Mouse (Mus musculus) liver, embryonic 13.5 days (tissue): ENCODE measurements around the gene Abhd14a. TPM values are rescaled to one million over a fixed set of nuclear protein-coding genes. Genes with fewer than 3 reads are reported as not detected.

Source experiments
- ATAC-seq: fragments of 200-750 bp; cut with Nextera tagmentation; 2 replicates; pipeline ENCODE4 v1.8.0; 2017; ENCODE audit warnings: low read depth, mild to moderate bottlenecking, moderate number of reproducible peaks, moderate library complexity
- DNase-seq: peaks from one replicate; pipeline ENCODE4 v3.0.0; 2022
- H3K27ac ChIP-seq: fragments of 300-500 bp; sonication (generic); 2 replicates; pipeline ENCODE4 v1.5.1; 2015; ENCODE audit warnings: moderate library complexity, mild to moderate bottlenecking, inconsistent platforms
- H3K27me3 ChIP-seq: fragments of 300-500 bp; sonication (generic); 2 replicates; pipeline ENCODE4 v1.6.1; 2015; ENCODE audit warnings: mild to moderate bottlenecking, inconsistent platforms
- H3K36me3 ChIP-seq: fragments of 300-500 bp; sonication (generic); 2 replicates; pipeline ENCODE4 v1.6.1; 2015; ENCODE audit warnings: mild to moderate bottlenecking, inconsistent platforms
- H3K4me1 ChIP-seq: fragments of 300-500 bp; sonication (generic); replicated peaks from 2 replicates; pipeline ENCODE4 v1.6.1; 2015; ENCODE audit warnings: inconsistent platforms
- H3K4me2 ChIP-seq: fragments of 300-500 bp; sonication (generic); 2 replicates; pipeline ENCODE4 v1.6.1; 2015; ENCODE audit warnings: inconsistent platforms, mild to moderate bottlenecking, moderate library complexity
- H3K4me3 ChIP-seq: fragments of 300-500 bp; sonication (generic); replicated peaks from 2 replicates; pipeline ENCODE4 v1.5.1; 2015; ENCODE audit warnings: mild to moderate bottlenecking, inconsistent platforms
- H3K9ac ChIP-seq: fragments of 300-500 bp; sonication (generic); 2 replicates; pipeline ENCODE4 v1.6.1; 2015; ENCODE audit warnings: mild to moderate bottlenecking, inconsistent platforms
- H3K9me3 ChIP-seq: fragments of 300-500 bp; sonication (generic); replicated peaks from 2 replicates; pipeline ENCODE4 v1.6.1; 2016; ENCODE audit warnings: inconsistent platforms
- WGBS: fragments of 180-500 bp; shearing (Covaris S2); methylation state at CpG from one replicate; pipeline ENCODE4 v1.1.7; 2015; ENCODE audit not compliant: insufficient replicate concordance; 5-methylcytosine and 5-hydroxymethylcytosine counted together
- polyA plus RNA-seq: library from polyadenylated mRNA; unstranded; fragments of >200 nt; fragmentation: Nextera tagmentation; extraction: Ambion mirVana; gene quantifications from 2 replicates; pipeline ENCODE4 v1.2.1, GENCODE M21; 2015

The Abhd14a gene
- polyA plus RNA-seq, 1 experiment from 2014 or later, result 26.3 TPM

DNA sequence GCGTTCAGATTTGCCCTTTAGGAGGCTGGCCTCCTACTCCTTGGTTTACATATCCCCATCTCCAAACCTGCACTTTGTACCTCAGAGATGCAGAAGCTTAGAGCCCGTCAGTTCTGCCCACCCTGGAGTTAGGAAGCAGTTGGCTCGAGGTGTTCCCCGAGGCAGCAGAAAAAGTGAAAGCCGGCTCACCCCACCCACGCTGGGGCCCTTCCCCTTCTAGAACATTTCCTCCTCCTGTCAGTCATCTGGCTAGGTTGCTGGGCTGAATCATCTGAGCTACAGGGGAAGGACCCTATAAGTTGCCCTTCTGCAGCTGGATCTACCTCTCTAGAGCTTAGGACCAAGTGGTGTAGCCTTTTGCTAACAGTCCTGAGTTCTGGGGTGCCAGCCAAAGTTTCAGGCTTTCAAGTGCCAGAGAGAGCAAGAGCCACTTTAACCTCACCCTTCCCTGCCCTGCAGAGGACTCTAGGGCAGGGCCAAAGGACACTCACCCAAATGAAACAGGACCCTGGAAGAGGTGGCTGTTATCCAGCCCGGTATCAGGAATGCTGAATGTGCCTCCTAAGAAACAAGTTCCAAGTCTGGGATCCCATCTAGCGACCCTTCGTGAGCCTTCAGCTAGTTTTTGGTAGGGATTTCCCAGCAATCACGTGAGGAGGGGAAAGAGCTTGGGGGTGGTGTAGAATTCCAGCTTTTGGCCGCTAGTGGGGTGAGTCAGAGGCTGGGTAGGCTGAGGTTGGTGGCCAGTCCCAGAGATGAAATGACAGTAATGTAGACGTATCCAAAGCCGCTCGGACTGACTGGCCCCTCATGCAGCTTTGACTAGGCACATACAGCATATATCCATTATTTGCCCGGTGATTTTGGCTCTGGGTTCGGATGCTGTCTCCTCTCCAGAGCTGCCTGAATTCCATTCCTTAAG is 28.8 kb upstream of the Abhd14a start:
- Histone ChIP-seq H3K27me3 (no peaks in the 10 kb centered on the region), H3K9ac (peak overlapping the region; percentile 15; the same call in 1 of the 2 replicates), H3K4me1 (peaks cover 51% of the 10 kb centered on the region), H3K36me3 (peaks cover 19% of the 10 kb centered on the region), H3K4me2 (peak overlapping the region; percentile 98), H3K4me3 (peak overlapping the region; percentile 9; the same call in 1 of the 2 replicates), H3K9me3 (no peaks in the 10 kb centered on the region), H3K27ac (0 out of 2 replicates have a peak overlapping the region, but pooled peaks have one; percentile 35)
- DNase-seq (peak; percentile 20), ATAC-seq (0 out of 2 replicates have a peak, but pooled peaks have one; percentile 1)
- 17% methylated on average over 16 of the region's 16 CpGs for WGBS

DNA sequence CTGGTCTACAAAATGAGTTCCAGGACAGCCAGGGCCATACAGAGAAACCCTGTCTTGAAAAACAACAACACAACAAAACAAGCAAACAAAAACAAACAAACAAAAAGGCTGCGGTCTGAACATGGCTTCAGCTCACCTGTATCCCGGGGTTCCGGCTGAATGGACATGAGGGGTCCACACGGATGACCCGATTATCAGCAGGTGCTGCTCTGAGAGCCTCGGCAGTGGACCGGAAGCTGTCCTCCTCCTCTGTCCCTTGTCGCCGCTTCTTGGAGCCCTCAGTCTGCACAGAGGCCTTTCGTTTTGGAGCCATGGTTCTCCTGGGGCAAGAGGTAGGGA is 28.2 kb upstream of the Abhd14a start, which contains the start of gene Rrp9:
Gene Rrp9, plus strand, starts transcription at position 301 of the 339 bp plus-strand sequence.
- WGBS, result 73% methylated on average over 10 of the region's 10 CpGs
- Histone ChIP-seq H3K4me1 (peaks cover 51% of the 10 kb centered on the region), H3K9me3 (no peaks in the 10 kb centered on the region), H3K4me2 (peak within 1 kb of the TSS; percentile 98), H3K9ac (peak within 1 kb of the TSS; percentile 15; the same call in 1 of the 2 replicates), H3K27ac (0 out of 2 replicates have a peak within 1 kb of the TSS, but pooled peaks have one; percentile 35), H3K27me3 (no peaks in the 10 kb centered on the region), H3K4me3 (peak within 1 kb of the TSS; percentile 9; the same call in 1 of the 2 replicates), H3K36me3 (peaks cover 13% of the 10 kb centered on the region)
- DNase-seq, result no peak
- ATAC-seq, result no peak

DNA sequence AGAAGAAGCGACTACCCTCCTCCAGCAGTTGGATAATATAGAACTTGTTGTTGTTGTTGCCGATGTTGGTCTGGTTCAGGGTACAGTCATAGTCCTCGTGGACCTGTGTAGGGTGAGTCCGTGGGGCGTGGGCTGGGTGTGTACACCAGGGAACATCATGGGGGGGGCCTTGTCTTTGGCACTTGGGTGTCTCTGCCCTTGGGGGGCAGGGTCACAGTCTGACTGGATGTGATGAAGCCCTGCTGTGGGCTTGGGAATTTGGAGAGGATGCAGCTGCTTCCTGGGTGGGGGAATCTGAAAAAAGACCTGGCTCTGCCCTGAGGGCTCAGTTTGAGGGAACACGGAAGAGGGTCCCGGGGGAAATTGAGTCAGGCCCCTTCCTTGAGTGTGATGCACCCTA is 27.6 kb upstream of the Abhd14a start:
- peaks cover 51% of the 10 kb centered on the region for H3K4me1 ChIP-seq
- H3K4me3 ChIP-seq, result no peak overlapping the region
- H3K27ac ChIP-seq, result no peak overlapping the region
- no peak overlapping the region for H3K4me2 ChIP-seq
- H3K27me3 ChIP-seq, result no peaks in the 10 kb centered on the region
- H3K9me3 ChIP-seq, result no peaks in the 10 kb centered on the region
- DNase-seq, result peak; percentile 14
- no peak for ATAC-seq
- WGBS, result 67% methylated on average over 7 of the region's 7 CpGs
- peaks cover 7% of the 10 kb centered on the region for H3K36me3 ChIP-seq
- 0 out of 2 replicates have a peak overlapping the region, but pooled peaks have one; percentile 10 for H3K9ac ChIP-seq

DNA sequence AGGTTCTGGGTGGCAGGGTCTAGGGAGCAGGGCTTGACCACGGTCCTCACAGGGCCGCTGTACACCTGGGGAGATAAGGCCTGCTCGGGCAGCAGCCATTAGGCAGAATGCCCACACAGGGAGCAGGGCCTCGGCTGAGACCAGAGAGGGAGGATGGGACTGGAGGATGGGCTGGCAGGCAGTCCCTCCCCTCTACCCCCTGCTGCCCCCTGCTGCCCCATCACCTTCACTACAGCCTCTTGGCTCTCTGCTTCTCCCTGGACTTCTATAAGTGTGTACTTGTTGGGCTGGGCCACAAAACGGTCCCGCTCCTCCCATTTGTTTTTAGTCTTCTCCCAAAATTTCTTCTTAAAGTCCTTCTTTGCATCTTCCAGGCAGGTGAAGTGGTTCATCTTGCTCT is 27.0 kb upstream of the Abhd14a start:
- DNase-seq, result peak; percentile 61
- no peaks in the 10 kb centered on the region for H3K9me3 ChIP-seq
- ATAC-seq, result no peak
- H3K27me3 ChIP-seq, result no peaks in the 10 kb centered on the region
- peaks cover under 1% of the 10 kb centered on the region; the same call in 1 of the 2 replicates for H3K36me3 ChIP-seq
- no peak overlapping the region for H3K4me3 ChIP-seq
- H3K4me1 ChIP-seq, result peaks cover 56% of the 10 kb centered on the region
- H3K4me2 ChIP-seq, result no peak overlapping the region
- H3K27ac ChIP-seq, result no peak overlapping the region
- 0 out of 2 replicates have a peak overlapping the region, but pooled peaks have one; percentile 10 for H3K9ac ChIP-seq
- 4% methylated on average over 6 of the region's 6 CpGs for WGBS

DNA sequence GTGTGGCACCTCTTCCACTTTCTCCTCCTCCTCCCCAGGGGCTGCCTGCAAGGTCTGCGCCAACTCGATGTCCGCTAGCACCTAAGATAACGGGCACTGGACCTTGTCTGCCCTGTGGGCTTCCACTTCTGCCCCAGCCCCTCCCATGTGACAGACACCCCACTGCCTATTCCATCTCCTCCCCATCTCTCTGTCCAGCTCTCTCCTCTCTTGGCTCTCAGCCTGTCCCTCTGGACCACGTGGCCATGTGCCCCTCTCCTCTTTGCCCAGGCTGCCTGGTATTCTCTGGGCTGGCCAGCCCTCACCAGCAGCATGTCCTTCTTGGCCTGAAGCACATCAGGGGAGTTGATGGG is 26.3 kb upstream of the Abhd14a start:
- no peak overlapping the region for H3K4me3 ChIP-seq
- H3K9me3 ChIP-seq, result no peaks in the 10 kb centered on the region
- H3K4me1 ChIP-seq, result peaks cover 49% of the 10 kb centered on the region
- peak; percentile 1 for DNase-seq
- H3K27ac ChIP-seq, result no peak overlapping the region
- WGBS, result 78% methylated on average over 5 of the region's 5 CpGs
- H3K27me3 ChIP-seq, result no peaks in the 10 kb centered on the region
- no peak overlapping the region for H3K9ac ChIP-seq
- no peak overlapping the region for H3K4me2 ChIP-seq
- no peak for ATAC-seq
- H3K36me3 ChIP-seq, result no peaks in the 10 kb centered on the region

DNA sequence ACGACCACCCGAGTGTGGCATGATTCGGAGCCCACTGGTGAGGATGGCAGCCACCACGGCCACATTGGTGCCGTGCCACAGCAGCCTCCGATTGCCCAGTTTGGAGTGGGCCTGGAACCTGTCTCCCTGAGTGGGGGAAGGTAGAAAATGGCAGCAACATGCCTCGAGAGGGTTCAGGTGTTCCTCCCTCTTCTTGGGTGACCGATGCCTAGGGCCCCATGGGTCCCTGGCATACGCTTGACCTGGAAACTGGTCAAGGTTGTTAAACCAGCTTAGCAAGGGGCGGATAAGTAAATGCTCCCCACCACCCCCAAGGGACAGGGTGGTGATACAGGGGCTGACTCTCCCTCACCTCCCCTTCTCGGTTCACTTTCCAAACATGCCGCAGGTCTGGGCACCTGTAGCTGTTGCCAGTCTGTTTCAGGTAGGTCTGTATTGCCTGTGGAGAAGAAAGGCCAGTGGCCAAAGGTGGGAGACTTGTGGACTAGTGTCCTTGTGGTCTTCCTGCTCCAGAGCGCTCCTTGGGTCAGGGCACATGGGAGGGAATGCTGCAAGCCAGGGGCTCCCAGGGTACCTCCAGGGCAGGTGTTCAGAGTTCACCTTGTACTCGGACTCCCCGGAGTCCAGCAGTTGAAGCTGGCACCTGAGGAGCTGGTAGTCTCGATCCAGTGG is 25.7 kb upstream of the Abhd14a start:
- Histone ChIP-seq H3K36me3 (no peaks in the 10 kb centered on the region), H3K4me3 (no peak overlapping the region), H3K9me3 (no peaks in the 10 kb centered on the region), H3K4me1 (peaks cover 44% of the 10 kb centered on the region), H3K4me2 (no peak overlapping the region), H3K9ac (no peak overlapping the region), H3K27me3 (no peaks in the 10 kb centered on the region), H3K27ac (no peak overlapping the region)
- WGBS, result 79% methylated on average over 16 of the region's 16 CpGs
- DNase-seq, result peak; percentile 0
- ATAC-seq, result no peak

DNA sequence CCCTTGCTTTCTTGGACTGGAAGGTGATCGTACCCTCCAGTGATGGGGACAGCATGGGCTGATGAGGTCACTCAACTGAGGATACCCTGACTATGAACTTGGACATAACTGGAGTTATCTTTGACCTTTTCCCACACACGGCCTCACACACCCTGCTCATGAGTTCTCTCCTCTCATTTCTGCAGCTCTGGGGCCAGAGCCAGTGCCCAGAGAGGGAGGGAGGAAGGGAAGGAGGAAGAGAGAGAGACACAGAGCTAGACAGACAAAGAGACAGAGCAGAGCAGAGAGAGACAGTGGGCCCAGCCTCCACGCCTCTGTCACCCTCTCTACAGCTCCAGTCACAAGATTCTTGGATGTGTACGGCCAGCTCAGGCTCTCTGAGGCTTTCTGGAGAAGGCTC is 24.8 kb upstream of the Abhd14a start:
- Histone ChIP-seq H3K9me3 (no peaks in the 10 kb centered on the region), H3K4me2 (no peak overlapping the region), H3K27ac (no peak overlapping the region), H3K27me3 (no peaks in the 10 kb centered on the region), H3K36me3 (no peaks in the 10 kb centered on the region), H3K9ac (no peak overlapping the region), H3K4me3 (no peak overlapping the region), H3K4me1 (peaks cover 35% of the 10 kb centered on the region)
- WGBS, result 57% methylated on average over 4 of the region's 4 CpGs
- ATAC-seq (no peak), DNase-seq (no peak)

DNA sequence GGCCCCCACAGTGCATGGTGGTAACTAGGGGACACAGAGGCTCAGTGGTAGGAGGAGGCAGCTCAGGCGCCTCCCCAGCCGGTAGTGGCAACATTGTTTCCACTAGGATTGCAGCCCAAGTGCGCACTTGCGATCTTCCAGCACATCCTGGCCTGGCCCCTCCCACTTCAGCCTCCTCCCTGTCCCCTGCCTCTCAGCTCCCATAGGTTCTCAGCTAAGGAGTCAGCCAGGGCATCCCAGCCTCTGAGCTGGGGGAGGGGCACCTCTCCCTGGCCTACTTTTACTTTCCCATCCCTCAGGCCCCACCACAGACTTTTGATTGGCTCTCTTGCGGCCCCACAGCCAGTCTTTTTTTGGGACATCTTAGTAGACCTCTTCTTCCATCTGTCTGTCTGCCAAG is 24.4 kb upstream of the Abhd14a start:
- Histone ChIP-seq H3K27me3 (peaks cover 3% of the 10 kb centered on the region; the same call in 1 of the 2 replicates), H3K4me2 (0 out of 2 replicates have a peak overlapping the region, but pooled peaks have one; percentile 13), H3K9ac (no peak overlapping the region), H3K36me3 (no peaks in the 10 kb centered on the region), H3K9me3 (no peaks in the 10 kb centered on the region), H3K4me3 (no peak overlapping the region), H3K4me1 (peaks cover 33% of the 10 kb centered on the region), H3K27ac (no peak overlapping the region)
- WGBS, result 42% methylated on average over 5 of the region's 5 CpGs
- ATAC-seq (no peak), DNase-seq (peak; percentile 1)

DNA sequence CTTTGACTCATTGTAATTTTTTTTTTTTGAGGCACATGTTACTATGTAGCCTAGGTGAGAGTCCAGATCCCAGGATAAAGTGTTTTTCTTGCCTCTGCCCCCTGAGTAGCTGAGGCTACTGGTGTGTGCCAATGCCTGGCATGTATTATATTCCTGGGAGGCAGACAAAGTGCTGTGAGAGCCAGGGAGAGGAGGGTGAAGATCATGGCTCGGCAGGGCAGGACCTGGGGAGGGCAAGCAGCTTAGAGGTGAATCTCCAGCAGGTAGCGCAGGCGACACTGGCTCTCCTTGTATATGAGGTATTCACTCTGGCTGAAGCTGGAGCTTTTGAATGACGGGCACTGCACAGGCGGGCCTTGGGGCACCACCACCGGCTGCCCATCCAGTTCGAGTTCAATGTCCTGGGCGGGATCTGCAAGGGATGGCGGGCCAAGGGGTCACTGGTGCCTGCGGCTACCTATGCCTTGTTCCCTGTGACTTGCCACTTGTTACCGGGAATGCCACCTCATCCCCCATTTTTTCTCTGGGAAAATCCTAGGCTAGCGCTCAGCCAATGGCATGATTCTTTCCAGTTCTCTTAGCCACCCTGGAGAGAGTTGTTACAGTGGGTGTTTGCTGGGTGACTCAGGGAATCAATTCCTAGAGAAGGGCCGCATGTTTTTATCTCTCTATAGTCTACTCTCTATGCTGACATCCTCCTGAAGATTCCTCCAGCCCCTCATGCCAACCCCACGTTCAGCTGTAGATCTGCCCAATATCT is 23.7 kb upstream of the Abhd14a start:
- no peak overlapping the region for H3K27ac ChIP-seq
- 0 out of 2 replicates have a peak overlapping the region, but pooled peaks have one; percentile 13 for H3K4me2 ChIP-seq
- H3K9ac ChIP-seq, result no peak overlapping the region
- 68% methylated on average over 14 of the region's 14 CpGs for WGBS
- H3K9me3 ChIP-seq, result no peaks in the 10 kb centered on the region
- no peaks in the 10 kb centered on the region for H3K36me3 ChIP-seq
- ATAC-seq (no peak), DNase-seq (no peak)
- H3K4me1 ChIP-seq, result peaks cover 27% of the 10 kb centered on the region
- H3K4me3 ChIP-seq, result no peak overlapping the region
- H3K27me3 ChIP-seq, result peaks cover 8% of the 10 kb centered on the region

DNA sequence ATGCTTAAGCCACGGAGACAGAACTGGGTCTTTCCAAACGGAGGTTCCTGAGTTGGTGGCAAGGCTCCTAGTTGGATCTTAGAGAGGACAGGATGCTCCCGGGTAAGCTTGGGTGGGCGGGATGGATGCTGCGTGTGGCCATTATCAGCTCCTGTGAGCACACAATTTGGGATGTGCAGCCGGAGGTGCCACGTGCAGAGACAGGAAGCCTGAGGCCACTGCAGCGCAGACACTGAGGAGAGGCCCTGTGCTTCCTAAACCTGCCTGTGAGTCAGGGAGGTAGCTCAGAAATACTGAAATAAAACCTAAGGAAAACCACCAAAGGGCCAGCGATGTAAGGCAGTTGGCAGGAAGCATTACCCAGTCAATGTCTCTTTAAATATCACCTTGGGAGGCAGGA is 22.3 kb upstream of the Abhd14a start:
- Histone ChIP-seq H3K4me2 (no peak overlapping the region), H3K9ac (no peak overlapping the region), H3K36me3 (no peaks in the 10 kb centered on the region), H3K27me3 (peaks cover 22% of the 10 kb centered on the region), H3K4me1 (peaks cover 24% of the 10 kb centered on the region), H3K4me3 (no peak overlapping the region), H3K27ac (no peak overlapping the region), H3K9me3 (no peaks in the 10 kb centered on the region)
- DNase-seq (no peak), ATAC-seq (no peak)
- WGBS, result 38% methylated on average over 9 of the region's 9 CpGs

DNA sequence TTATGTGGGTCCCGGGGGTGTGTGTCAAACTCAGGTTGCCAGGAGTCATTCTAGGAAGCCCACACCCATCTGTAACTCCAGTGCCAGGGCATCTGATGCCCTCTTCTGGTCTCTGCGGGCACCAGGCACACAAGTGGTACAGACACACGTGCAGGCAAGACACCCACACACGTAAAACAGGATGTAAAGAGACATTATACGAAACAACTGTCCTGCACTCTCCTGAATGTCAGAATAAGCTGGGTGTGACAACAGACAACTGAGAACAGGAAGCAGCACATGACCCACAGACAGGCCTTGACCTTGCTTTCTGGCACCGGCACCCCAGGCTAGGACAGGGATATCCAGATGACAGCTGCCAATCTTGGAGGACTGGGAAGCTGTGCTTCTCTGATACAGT is 21.8 kb upstream of the Abhd14a start:
- 43% methylated on average over 6 of the region's 6 CpGs for WGBS
- DNase-seq (no peak), ATAC-seq (no peak)
- no peak overlapping the region for H3K9ac ChIP-seq
- no peaks in the 10 kb centered on the region for H3K9me3 ChIP-seq
- H3K27ac ChIP-seq, result no peak overlapping the region
- H3K27me3 ChIP-seq, result peaks cover 27% of the 10 kb centered on the region
- H3K36me3 ChIP-seq, result no peaks in the 10 kb centered on the region
- H3K4me1 ChIP-seq, result peaks cover 24% of the 10 kb centered on the region
- no peak overlapping the region for H3K4me2 ChIP-seq
- H3K4me3 ChIP-seq, result no peak overlapping the region
